Mouse (Mus musculus) spleen, postnatal 10 days (tissue): ENCODE data around the gene Pdzd9.
A peak's percentile ranks its signal among the peaks of the same experiment; 100 is the strongest.

ENCODE experiments used
- DNase-seq, 2 experiments: peaks; one replicate each; pipeline ENCODE4 v3.0.0; 2021 to 2022; ENCODE audit warnings: low spot score in 2 of 2

Pdzd9 gene

DNA sequence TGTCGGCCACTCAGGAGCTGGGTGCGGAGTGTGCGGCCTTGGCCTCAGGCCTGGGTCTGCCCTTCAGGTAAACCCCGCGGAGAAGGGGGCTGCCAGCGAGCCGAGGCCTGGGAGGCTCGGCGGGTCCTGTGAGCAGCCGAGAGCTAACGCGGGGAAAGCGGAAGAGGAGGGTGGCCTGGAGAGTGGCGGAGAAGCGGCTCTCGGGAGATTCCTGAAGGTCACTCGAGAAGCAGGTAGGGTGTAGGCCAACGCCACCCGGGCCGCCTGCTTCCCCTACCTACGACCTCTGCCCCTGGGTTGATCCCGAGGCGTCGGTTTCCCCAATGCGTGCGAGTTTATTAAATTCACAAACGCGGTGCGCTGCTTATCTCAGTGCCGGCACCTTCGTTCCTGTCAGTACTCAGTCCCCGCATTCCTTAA is 34.8 kb downstream of the Pdzd9 start:
- DNase-seq = no peak

DNA sequence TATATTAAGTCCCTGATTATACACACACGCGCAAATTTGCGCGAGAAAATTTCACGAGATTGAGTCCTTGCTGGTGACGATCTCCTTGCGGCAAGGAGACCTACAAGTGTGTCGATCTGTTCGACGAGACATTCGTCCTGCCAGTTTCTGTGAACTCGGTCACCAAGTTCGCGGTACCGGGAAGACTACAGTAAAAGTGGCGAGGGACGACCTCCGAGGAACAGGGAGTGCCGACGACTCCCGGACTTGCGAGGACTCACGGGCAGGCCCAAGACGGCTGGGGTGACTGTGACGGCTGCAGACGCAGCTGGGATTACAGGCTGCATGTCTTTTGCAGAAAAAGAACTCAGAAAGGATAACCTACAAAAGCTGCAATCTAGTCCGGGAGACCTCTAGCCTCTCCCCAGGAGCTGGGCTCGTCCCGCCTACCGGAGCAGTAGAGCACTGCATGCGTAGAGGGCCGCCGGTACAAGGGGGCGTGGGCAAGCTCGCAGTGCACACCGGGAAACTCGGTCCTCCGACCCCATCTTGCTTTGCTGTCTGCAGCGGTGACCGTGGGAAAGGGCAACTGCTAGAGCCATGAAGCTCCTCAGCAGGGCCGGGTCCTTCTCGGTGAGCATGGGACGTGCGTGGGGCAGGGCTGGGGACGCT is 35.3 kb downstream of the Pdzd9 start, which contains the start of gene Uqcrc2:
Gene Uqcrc2, plus strand, starts transcription at position 466 of the 651 bp plus-strand sequence.
- peak; percentile 84 to 90 for DNase-seq

DNA sequence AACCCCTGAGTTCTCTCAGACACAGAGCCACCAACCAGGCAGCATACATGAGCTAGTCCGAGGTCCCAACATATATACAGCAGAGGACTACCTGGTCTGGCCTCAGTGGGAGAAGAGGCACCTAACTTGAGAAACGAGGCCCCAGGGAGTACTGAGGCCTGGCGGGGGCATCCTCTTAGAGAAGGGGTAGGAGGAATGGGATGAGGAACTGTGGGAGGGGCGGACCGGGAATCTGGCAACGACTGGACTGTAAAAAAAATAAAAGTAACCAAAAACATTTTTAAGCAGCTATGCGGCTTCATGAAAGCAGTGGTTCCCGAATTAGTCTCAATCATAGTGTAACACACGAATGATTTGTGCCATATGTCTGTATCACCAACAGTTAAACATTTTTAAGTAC is 35.8 kb downstream of the Pdzd9 start:
- peak in 1 of 2 experiments; percentile 17 for DNase-seq

DNA sequence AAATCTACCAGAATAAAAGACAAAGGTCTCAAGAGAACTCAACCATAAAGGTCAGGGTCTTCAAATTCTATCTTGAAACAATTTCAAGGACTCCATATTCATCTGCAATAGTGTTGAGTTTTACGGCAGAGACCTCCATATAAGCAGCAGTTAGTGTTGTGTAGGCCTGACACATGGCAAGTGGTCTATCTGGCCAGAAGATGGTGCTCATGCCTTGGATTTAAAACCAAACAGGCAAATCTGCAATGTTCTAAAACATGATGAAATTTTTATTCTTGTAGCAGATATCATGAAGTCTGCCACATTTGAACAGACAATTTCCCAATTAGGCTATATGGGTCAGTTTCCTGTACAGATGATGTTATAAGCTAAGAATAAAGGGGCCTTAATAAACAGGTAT is 37.6 kb downstream of the Pdzd9 start:
- DNase-seq = peak in 1 of 2 experiments; percentile 19

DNA sequence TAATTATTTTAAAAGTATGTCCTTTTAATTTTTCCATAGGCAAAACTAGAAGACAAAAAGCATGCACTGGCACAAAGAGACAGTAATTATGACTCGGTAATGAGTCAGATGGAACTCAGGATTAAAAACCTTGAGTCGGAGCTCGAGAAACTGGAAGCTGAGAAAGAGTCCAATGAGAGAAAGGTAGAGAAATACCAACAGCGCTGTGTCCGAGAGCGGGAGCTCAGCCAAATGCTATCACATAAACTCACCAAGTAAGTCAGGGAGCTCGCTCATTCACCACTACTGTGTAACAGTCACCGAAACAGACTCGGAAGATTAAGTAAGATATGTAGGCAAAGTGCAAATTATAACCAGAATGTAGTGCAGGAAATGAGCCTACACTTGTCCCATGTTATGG is 49.3 kb downstream of the Pdzd9 start:
- DNase-seq = no peak

DNA sequence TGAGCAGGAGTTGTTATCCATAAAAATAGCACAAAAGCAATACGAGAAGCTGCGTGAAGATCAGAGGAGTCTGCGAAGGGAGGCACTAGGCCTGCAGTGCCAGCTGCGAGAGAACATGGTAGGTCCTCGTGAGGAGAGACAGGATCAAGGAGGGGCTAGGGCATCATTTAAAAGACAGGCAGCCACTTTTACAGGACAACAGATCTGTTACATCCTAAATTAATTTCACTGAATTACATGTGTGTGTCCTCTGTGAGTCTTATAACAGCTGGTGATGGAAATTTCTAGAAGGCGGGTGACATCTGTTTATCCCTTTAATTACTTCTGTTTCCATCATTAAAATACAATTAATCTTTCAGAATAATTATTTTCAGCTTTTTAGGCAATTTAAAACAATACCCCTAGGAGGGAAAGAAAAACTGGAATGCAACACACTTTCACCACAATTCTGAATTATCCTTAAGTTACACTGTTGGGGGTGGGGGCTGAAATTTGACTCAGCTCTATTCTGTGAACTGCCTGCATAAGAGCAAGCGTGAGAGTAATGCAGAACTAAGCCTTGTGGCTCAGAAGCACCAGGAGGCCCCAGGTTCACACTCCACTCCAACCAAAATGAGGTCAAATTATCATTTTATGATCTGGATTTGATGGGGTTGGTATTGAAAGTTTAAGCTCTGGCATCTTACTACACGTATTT is 49.9 kb downstream of the Pdzd9 start:
- no peak for DNase-seq
